Mouse (Mus musculus) erythroid progenitor cell, adult 5-6 weeks (primary cell): Measurements from ENCODE around the gene Nosip. TPM values are rescaled to one million over a fixed set of nuclear protein-coding genes. Genes with fewer than 3 reads are reported as not detected.

Source experiments
- ATAC-seq: replicated peaks from 2 replicates; pipeline ENCODE4 v1.8.0; 2016; ENCODE audit warnings: moderate number of reproducible peaks, mild to moderate bottlenecking, moderate TSS enrichment, inconsistent platforms; ENCODE audit not compliant: poor library complexity, low FRiP score, severe bottlenecking
- total RNA-seq, 2 experiments: library from RNA; stranded (forward) in 1 of 2; stranded (reverse) in 1 of 2; fragments of 150-400 nt in 1 of 2; fragments of 186-747, 209-891 nt in 1 of 2; gene quantifications; 2 replicates each; pipeline versions ENCODE4 v1.2.3 to v1.2.4; 2015 to 2017; ENCODE audit warnings: low replicate concordance in 2 of 2

The Nosip gene
- total RNA-seq, 2 experiments from 2014 or later, result 30.6 to 54.0 TPM

DNA sequence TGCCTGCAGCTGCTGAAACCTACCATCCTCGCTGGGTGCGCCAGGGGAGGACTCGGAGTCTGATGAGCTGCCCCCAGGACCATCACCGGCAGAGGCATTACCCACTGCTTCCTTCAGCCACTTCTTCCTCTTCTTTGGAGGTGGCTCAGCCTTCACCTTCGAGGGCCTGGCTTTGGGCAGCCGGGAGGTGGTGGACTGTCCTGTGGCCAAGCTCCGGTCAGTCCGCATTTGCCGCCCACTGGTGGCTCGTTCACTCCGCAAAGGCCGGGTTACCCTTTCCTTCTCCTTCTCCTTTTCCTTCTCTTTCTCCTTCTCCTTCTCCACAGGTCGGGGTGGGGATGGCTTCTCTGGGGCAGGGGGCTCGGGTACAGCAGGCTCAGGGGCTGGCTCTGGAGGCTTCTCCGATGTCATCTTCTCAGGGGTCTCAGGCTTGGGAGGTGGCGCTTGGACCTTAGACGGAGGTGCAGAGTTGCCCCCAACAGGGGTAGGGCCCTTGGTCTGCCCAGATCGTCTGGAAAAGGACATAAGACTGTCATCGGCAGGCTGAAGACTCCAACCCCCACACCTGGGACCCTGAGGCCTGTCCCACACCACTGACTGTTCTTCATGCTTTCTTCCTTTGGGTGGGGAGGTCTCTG is 28.4 kb upstream of the Nosip start:
- ATAC-seq, result no peak

DNA sequence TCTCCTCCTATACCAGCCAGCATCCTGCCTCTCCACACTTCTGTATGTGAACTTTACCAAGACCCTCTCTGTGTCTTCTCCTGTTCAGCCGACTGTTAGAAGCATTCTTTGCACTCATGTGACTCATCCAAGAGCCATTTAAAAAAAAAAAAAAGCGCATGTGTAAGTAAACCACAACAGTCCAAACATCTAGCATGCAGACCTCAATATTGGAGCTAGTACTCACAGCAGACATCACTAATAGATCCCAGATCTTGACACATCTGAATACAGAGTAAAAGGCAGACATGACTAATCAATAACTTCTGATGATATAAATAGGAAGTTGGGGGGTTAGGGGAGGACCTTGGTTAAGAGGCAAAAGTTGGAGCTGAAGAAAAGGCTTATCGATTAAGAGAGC is 26.6 kb upstream of the Nosip start:
- no peak for ATAC-seq

DNA sequence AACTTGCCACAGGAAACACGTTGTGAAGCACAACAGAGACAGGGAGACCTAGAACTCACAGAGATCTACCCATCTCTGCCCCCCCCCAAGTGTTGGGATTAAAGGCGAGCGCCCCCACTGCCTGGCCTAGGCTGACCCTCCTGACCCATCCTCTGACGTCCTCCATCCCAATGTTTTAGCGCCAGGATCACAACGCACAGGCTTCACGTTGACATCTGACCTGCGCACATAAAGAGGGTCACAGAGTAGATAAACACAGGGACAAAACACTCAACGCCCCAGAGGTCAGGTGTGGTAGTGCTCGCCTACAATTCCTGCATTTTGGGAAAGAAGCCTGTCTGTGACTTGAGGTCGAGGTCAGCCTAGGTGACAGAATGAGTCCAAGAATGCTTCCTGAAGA is 25.5 kb upstream of the Nosip start:
- ATAC-seq, result no peak

DNA sequence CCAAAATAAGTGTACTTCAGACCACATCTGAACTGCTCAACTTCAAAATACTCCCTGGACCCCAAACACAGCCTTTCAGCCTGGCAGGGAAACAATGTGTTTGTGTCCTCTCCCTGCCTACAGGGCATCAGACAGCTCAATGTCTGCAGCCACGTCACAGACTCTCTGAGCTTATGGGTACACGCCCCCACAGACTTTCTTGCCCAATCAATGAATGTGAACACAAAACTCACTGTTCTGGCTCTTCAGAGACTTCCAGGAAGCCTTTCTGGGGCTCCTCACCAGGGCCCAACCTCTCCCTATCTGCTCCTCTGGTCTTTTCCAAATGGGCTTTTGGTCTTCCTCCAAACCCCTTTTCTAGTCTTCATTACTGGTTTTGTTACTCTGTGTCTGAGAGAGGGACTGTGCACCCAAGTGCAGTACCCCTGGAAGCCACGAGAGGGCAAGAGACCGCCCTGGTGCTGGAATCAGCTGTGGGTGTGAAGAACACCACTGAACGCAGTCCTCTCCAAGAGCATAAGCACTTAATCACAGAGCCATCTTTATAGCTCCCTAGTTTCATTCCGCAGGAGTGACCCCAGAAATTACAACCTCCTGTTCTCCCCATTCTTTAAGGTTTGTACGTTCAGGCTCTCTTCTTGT is 24.4 kb upstream of the Nosip start:
- ATAC-seq, result peak; percentile 86

DNA sequence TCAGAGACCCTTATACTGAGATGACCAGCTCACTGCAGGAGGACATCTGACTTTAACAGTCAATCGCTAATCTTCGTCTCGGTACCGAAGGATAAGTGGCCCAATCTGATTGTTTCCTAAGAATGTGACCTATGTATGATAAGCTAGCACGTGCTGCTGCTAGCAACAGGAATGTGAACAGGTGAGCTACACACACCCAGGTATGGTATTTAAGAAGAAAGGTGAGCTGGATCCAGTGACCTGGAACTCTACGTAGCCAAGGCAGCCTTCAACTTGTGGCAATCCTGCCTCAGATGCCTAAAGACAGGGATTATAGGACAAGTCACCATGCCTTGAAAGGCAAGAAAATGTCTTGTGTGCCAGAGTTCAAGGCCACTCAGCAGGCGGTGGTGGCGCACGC is 23.8 kb upstream of the Nosip start:
- no peak for ATAC-seq

DNA sequence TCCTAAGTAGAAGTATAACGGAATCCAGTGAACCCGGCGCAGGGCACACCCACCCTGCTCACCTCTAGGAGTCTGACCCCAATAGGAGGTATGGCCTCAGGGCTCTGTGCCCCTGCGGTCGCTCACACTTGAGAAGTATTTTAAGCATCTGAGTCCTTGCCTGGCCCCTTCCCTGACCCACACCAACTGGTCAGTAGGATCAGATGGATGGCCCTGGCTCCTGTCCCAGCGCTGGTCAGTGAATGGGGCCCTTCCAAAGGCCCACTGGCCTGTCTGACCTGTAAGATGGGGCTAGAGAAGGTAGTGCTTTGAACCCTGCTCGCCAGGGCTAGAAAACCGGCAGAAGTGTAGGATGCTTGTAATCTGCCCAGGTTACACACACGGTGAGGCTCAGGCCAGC is 21.4 kb upstream of the Nosip start:
- no peak for ATAC-seq

DNA sequence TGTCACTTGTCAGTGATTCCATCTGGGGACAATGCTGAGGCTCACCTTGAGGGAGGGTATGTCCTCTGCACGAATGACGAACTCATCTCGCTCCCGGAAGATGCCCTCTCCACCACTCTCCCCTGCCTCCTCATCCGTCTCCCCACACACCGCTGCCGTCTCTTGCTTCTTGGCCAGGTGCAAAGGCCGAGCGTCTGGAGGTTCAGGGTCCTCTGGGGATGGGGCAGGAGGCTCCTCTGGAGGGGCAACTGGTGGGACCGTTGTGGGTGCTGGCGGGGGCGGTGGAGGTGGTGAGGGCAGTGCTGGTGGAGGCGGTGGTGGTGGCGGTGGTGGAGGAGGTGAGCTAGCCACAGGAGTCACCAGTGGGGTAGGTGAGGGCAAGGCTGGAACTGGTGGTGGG is 18.9 kb upstream of the Nosip start:
- ATAC-seq, result no peak

DNA sequence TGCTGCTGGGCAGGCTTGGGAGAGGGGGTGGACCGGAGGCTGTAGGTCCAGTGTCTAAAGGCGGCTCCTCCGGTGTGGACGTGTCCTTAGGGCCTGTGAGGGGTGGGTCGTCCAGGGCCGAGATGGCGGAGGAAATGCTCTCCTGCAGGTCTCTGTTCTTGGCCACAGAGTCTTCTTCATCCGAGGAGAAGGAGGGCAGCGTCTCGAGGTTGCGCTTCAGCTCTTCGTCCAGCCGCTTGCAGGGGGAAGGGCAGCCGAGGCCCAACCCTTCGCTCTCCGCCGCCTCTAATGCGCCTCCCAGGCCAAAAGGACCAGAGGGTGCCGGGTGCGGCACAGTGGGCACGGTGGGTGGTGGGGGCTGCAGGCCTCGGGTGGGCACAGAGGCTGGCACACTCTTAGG is 16.5 kb upstream of the Nosip start:
- no peak for ATAC-seq

DNA sequence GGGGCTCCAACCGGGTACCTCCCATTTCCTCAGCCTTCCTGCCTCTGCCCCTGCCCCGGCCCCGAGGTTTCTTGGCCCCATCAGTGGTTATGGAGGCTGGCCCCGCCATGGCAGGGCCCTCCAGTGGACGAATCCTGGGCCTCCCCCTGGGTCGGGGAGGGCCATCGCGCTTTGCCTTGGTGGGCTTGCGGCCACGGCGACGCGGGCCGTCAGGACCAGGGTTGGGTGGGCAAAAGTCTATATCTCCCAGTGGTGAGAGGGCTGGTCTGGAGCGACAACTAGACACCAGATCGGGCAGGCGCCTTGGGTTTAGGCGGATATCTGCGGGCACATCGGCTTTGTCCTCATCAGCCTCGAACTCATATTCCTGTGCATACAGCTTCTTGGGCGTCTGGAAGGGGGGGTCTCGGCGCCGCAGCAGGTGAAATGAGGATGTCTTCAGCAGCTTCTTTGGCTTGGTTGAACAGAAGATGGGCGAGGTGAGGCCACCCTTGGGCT is 15.3 kb upstream of the Nosip start:
- no peak for ATAC-seq

DNA sequence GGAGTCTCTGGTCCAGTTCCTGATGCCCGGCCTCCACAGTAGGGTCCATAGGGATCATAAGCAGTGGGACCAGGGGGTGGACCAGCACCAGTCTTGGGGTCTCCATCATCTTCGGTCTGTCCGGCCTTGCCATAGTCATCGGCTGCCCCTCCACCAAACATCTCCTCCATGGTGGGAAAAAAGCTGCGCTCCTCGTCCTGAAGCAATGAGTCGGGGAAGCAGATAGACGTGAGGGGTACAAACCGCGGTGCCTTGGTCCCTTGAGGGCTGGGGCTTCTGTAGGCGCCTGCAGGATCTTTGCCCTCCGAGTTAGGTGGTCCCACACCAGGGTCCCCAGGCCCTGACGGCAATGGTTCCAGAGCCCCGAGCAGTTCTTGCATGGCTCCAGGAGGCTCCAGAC is 14.7 kb upstream of the Nosip start:
- ATAC-seq, result no peak

DNA sequence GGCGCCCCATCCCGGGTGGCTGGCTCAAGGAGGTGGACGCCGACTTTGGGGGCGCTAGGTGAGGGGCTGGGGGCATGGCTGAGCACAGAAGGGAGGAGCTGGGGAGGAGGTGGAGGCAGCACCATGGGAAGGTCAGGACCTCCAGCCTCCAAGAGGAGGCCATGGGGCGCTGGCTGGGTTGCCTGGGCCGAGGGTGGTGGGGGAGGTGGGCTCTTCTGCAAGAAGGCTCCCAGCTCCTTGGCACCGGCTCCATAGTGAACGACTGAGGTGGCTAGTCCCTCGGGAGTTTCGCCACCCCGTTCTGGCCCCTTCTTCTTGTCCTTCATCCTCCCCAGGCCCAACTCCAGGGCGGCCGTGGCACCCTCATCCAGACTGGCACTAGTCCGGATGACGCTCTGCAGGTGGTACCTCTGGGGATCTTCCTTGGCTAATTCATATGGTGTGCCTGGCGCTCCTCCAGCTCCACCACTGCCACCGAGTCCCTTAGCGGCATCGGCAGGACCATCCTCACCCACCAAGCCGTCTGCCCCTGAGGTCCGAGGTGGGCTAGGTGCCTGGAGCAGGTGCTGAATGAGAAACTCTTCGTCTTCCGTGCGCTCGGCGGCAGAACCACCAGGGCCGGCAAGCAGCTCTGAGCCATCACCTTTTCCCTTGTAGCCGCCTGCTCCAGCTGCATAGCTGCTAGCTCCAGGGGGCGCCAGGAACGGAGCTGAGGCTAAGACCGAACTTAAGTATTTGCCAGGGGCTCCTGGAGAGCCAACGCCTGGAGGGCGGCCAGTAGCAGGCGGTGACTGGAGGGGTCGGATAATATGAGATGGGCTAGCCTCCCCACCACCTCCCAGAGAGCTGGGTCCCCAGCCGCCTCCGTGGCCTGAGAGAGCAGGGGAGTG is 14.0 kb upstream of the Nosip start:
- no peak for ATAC-seq

DNA sequence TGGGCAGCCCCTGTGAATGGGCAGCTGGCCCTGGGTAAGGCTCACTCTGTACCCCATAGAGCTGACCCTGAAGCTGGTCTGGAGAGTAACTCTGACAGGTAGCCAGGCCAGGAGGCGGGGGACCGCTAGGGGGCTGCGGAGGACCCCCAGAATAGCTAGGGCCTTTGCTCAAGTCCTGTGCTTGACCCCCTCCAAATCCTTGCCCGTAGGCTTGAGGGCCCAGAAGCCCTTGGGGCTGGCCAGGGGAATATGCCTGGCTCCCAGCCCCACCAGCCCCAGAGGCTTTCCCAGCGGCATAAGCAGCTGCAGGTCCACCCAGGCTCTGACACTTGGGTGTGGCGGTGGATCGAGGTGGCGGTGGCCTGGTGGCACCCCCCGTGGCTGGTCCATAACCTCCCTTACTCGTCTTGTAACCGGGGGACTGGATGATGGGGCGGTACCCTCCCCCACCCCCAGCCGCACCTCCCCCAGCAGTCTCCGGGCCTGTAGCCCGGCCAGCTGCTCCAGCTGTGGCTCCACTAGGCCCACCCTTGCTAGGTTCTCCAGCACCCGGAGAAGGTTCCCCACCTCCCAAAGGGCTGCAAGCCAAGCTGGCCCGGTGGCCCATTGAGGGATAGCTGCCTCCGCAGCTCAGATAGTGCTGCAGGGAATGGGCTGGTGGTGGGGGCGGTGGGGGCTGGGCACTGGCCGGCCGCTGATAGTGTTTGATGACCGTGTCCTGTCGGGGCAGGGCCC is 13.1 kb upstream of the Nosip start:
- no peak for ATAC-seq

DNA sequence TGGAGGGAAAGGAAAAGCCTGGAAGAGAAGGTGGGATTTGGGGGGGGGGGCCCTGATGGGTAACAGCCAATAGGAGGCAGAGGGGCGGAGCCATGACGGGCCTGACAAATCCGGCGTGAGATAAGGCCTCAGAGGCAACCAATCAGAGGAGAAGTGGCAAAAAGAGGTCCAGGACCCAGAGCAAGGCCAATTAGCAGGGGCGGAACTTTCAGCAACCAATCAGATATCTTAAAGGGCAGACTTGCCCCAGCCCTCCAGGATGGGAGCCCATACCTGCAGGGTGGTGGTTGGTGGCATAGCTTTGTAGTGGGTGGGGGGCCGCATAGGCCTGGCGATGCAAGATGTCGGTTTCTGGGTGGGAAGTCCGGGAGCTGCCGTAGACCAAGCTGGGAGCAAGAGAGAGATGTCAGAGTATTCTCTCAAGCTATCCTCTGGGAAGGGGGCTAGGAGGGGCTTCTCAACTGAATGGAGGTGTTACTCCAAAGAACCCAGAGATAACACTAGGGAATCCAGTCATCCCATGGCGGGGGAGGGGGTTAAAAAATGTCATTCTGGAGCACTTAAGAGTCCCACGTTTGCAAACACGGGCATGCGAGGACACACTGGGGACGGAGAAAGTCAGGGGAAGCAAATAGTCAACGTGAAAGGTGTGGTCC is 11.2 kb upstream of the Nosip start:
- no peak for ATAC-seq

DNA sequence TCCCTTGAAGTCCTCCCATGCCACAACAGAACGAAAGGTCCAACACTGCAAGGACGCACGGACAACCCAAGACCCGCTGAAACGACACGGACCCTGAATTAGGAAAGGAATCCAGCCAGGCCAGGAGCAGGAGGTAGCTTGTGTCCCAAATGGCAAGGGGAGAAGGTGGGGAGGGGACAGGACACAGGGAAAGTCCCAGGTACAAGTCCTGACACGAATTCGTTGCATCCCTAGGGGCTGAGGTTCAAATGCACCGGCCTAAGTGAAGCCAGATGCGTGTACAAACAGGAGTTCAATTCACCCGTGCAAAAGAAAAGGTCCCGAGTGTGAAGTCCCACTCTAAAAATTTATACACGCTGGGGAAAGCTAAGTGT is 10.6 kb upstream of the Nosip start:
- ATAC-seq, result no peak

DNA sequence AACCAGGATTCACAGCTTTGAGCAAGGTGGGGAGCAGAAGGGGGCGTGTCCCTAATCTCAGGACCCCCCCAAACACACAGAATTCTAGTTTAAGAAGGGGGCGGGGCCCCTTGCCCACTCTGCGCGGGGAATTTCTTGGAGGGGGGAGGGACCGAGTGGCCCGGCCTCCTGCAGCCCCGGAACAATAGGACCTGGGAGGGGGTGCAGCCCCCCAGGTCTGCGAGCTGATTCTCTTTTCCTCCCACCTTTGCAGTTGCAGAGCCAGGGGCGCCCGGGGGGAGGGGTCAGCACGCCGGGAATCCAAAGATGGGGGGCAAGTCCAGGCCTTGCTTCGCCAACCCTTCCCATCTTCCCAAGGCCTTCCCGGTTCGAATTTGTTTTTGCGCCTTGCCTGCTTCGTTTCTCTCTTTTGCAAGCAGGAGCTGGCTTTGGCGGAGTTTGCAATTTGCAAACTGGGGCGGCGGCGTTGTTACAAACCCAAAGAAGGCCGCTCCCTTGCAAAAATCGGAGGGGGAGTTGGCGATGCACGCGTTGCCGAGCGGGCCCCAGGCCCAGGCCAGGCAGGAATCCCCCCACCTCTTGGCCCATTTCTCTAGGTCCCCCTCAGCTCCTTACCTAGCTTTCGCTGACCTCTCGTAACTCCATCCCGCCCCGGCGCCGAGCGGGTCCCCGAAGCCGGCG is 9.9 kb upstream of the Nosip start:
- no peak for ATAC-seq

DNA sequence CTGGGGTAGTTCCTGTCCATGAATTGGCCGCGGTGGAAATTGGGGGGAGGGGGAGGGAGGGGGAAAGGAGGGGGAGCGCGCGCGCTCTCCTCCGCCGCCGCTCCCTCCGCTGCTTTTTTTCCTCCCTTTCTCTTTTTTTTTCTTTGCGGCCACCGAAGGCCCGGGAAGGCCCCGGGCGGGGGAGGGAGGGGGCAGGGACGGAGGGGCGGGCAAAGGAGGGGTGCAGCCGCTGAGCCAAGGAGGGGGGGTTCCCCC is 9.4 kb upstream of the Nosip start, which contains the start of gene Prr12:
TSS of gene Prr12 (minus strand) at position 20 of the 255 bp plus-strand sequence.
- no peak for ATAC-seq

DNA sequence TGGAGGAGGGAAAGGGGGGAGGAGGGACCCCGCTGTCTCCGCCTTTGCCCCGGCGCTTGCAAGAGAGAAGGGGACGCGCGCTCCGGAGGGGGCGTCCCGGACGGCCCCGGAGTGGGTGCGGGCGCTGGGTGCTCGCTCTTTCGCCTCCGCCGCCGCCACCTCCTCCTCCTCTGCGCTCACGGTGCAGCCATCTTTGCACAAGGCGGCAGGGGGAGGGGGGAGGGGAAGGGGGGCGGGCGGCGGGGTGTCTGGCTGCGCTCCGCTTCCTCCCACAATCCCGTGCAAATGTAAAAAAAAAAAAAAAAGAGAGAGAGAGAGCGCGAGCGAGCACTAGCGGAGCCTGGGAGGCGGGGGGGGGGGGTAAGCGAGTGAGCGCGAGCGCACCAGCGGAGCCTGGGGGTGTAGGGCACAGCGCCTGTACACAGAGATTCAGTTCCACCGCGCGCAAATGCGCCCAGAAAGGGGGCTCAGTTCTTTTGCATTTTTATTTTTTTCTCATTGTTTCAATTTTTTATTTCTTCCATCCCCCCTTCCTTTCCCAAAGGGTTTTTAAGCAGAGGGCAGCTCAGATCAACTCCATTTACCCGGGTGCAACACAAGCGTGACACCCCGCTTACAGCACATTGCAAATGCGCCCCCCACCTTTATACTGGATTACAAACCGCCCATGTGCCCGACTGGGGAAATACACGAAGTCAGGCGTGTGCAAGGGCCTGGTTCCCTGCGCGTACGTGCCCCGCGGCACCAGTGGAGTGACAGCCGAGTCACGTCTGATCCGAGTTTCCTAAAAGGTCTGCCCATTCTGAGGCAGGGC is 8.9 kb upstream of the Nosip start:
- no peak; the same call in 1 of the 2 replicates for ATAC-seq

DNA sequence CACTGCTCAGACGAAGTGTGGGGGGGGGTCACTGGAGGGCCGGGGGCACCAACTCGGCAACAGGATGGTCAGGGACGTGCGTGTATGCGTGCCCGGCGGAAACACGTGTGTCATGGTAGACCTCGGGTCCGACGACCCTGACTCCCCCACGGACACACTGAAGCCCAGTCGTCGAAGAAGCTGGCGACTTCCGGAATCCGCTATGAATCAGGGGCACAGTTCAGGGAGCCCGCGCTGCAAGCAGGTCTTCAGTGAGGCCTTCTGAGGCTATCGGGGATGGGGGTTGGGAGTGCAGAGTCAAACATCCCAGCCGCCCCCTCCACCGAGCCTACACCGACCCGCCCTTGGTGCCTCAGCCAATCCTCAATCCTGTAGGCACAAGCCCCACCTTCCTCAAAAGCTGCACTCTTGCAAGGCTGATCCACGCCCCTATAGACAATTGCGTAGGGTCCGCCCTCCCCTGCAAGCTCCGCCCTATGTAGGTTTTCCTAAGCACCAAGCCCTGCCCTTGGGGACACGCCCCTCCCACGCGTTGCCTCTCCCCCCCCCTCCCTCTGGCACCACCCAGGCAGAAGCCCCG is 8.2 kb upstream of the Nosip start:
- peak; percentile 88 for ATAC-seq
